Mouse (Mus musculus) megakaryocyte-erythroid progenitor cell, adult 5-6 weeks (primary cell): ENCODE measurements around the gene Dclre1a. TPM values are rescaled to one million over a fixed set of nuclear protein-coding genes. Genes with fewer than 3 reads are reported as not detected.
A peak's percentile ranks its signal among the peaks of the same experiment; 100 is the strongest.
"Not testable (repeated sequence)": the region's sequence is repeated elsewhere in the genome, so short reads cannot be mapped to it uniquely, and the experiment has no call there.

Experiments
- ATAC-seq: replicated peaks from 2 replicates; pipeline ENCODE4 v1.8.0; 2016; ENCODE audit warnings: mild to moderate bottlenecking, inconsistent platforms; ENCODE audit not compliant: severe bottlenecking, poor library complexity, low FRiP score, low TSS enrichment
- total RNA-seq, 2 experiments: library from RNA; stranded (forward) in 1 of 2; stranded (reverse) in 1 of 2; fragments of 200-1000, 215-1000 nt in 1 of 2; fragments of >200 nt in 1 of 2; fragmentation: Nextera tagmentation in 1 of 2; gene quantifications; 2 replicates each; pipeline ENCODE4 v1.2.3; 2014 to 2017

Dclre1a gene
- total RNA-seq, 2 experiments from 2014 or later = 19.5 to 27.8 TPM

DNA sequence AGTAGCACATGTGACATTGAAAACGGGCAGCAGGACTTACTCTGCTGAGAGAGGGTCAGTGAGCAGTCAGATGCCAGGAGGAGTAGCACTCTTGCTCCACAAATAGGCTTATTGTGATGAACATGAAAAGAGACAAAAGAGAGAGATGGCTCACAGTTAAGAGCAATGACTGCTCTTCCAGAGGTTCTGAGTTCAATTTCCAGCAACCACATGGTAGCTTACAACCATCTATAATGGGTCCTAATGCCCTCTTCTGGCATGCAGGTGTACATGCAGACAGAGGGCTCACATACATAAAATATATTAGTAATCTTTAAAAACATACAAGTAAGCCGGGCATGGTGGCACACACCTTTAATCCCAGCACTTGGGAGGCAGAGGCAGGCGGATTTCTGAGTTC lies 5.2 kb upstream of the Dclre1a start:
- no peak for ATAC-seq

- ATAC-seq = no peak
Measured at GRCm38 (mm10) chr19:56549033-56549680, 1.1 kb upstream of the Dclre1a start.

- ATAC-seq = peak; percentile 74
Measured at GRCm38 (mm10) chr19:56548230-56549032, 409 bp upstream of the Dclre1a start, which contains the start of gene Nhlrc2. Nhlrc2 (plus strand) TSS chr19:56548261.

GRCm38 (mm10) chr19:56546031-56546430 lies 2.0 kb downstream of the Dclre1a start:
- ATAC-seq = no peak

GRCm38 (mm10) chr19:56544681-56545388 lies 3.2 kb downstream of the Dclre1a start:
- no peak for ATAC-seq

GRCm38 (mm10) chr19:56543320-56543719 lies 4.7 kb downstream of the Dclre1a start:
- ATAC-seq = peak; percentile 49

DNA sequence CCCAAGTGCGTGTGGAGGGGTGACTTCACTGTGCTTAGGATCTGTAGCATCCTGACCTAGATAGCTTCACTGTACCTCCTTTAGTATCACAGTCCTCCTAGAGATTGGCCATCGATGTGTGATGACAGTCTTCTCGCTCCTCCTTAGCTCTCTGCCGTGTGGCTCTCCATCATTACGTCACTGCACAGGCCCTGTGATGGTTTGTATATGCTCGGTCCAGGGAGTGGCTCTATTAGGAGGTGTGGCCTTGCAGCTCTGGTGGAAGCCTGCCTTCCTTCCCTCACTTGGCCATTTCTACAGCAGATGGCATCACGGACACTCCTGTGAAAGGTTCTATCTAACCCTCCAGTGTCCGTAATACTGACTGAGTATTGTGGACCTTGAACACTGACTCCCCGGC lies 12.3 kb downstream of the Dclre1a start:
- no peak for ATAC-seq

DNA sequence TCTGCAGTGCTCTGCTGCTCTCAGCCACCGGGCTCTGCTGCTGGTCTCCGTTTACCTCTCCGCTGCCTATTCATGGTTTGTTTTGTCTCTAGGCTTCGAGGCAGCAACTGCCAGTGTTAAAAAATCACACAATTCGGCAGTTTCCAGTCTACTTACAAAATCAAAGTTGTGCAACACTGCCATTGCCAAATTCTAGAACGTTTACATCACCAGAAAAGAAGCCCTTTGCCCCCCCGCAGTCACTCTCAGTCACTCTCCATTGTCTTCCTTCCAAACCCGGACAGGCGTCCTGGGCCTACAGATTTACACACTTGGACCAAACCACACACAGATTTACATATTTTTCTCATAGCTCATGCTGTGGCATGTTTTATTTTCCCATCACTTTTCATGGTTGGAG lies 13.0 kb downstream of the Dclre1a start:
- no peak for ATAC-seq

GRCm38 (mm10) chr19:56534337-56534736 lies 13.7 kb downstream of the Dclre1a start:
- no peak for ATAC-seq

DNA sequence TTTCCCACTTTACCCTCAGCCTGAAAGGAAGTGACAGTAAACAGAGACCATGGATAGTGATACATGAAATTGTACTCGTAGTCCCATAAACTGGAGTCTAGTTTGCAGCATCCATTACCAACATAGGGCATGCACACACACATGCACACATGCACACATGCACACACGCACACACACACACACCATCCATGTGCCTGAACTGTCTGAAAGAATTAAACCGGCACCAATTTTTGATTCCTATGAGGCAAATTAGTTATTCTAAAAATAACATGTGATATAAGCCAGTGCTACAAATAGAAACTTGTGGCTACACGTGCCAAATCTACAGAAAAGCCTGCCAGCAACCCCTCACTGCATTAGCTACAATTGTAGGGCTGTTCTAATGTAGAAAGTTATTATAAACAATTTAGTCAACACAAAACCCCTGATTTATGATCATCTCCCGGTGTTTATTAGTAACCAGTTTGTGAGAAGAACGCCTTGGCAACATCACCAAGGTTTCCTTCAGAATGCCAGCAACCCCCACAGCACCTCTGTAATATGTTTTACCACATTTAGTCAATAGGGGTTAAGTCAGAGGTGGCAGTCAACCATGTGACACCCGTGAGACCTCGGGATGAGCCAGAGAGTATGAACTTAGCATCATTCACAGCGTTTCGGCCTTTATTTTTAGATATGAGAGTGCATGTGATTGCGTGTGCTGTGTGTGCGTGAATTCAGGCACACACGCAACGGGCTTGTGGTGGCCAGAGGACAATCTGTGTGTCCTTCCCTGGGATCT lies 14.5 kb downstream of the Dclre1a start:
- no peak for ATAC-seq

DNA sequence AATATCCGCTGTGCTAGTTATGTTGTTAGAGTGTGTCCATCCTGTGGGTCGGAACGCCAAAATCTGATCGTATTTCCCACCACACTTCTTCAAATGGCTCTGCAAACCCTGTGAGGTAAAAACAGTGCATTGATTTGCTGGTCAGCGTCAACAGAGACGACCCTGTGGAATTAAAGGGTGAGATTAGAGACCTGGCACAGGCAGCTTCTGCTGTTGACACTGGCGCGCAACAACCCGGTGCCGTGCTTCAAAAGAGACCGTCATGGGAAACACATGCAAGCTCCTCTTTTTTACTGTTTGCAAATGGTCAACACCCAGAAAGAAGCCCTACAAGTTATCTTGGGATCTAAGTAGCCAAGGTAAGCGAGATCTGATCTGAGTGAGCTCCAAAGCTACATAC lies 16.8 kb downstream of the Dclre1a start:
- ATAC-seq = no peak

DNA sequence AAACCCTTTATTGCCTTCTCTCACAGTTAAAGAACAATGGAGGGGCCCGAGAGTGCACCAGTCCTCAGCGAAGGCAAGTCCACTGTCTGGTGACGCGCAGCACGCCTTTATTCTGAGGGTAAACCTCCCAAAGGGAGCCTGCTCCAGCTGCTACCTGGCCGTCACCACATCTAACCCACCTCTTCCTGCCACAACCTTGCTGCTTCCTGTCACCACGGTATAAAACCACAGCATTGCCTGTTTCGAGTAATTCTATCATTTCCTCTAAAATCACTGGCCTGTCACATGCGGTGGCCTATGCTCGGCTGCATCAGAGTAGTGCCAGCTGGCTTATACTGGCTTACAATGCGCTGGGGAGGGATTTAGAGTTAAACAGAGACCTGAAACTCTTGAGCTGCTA lies 17.5 kb downstream of the Dclre1a start:
- not testable (repeated sequence) for ATAC-seq

- not testable (repeated sequence) for ATAC-seq
Measured at GRCm38 (mm10) chr19:56519408-56519807, 28.6 kb downstream of the Dclre1a start.

DNA sequence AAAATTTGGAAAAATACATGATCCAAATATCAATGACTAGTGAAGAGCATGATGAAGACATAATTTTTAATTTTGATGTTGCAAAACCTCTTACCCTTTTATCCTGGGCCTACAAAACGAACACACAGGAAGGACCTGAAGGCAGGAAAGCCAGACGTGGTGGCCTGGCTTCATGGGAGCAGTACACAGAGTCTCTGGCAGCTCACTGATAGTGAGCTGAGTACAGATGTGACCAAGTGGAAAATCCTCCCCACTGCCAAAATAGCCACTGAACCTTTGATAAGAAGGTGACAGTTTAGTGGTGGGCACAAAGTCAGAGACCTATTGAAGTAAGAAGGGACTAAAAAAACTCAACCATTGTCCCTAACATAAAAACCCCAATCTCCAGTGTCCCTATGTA lies 34.5 kb downstream of the Dclre1a start:
- peak; percentile 57 for ATAC-seq

DNA sequence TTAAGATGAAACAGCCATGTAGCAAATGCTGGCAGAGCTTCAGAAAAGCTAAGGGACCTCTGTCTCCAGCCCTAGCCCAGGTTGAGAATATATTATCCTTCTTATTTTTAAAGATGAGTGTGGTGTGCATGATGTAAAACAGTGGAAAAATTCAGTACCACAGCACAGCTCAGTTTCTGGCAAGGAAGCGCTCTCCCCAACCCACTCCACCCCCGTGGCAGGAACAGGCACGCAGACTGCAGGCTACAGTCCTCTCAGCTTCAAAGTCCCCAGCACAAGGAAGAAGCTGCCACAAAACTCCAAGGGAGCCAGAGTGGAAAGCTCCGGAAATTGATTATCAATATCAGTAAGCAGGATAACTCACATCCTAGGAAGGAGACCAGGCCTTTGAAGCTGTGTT lies 36.8 kb downstream of the Dclre1a start:
- not testable (repeated sequence) for ATAC-seq

DNA sequence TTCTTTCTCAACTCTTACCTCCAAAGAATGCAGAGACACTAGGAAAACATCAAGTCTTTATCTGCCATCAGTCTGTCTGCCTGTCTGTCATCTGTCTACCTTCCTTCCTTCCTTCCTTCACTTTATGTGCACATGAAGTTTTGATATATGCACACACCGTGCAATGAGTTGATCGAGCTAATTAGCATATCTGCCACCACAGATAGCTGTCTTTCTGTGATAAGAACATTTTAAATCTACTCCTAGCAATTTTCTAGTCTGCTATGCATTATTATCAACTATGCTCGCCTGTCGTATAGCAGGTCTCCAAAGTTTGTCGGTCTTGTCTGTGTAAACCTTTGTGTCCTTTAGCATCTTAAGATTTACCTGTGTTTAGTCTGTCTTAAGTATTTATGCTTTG lies 44.5 kb downstream of the Dclre1a start:
- peak; percentile 57 for ATAC-seq

DNA sequence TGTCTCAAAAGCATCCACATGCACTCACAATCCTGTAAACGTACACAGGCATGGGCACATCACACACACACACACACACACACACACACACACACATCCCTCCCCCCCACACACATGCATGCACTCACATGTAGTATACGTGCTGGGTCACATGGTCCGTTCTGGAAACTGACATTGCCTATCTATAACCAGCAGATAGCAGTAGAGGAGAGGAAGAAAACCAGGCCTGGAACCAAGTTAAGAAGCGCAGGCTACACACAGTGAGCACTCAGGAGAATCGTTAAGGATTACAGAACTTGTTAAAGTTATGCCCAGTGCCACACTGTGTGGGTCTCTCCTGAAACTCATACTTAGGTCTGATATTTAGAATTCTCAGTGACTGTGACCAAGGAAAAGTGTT lies 45.0 kb downstream of the Dclre1a start:
- peak; percentile 87 for ATAC-seq

- ATAC-seq = not testable (repeated sequence)
Measured at GRCm38 (mm10) chr19:56494157-56494556, 53.9 kb downstream of the Dclre1a start.

- ATAC-seq = no peak
Measured at GRCm38 (mm10) chr19:56489601-56490000, 58.4 kb downstream of the Dclre1a start.

DNA sequence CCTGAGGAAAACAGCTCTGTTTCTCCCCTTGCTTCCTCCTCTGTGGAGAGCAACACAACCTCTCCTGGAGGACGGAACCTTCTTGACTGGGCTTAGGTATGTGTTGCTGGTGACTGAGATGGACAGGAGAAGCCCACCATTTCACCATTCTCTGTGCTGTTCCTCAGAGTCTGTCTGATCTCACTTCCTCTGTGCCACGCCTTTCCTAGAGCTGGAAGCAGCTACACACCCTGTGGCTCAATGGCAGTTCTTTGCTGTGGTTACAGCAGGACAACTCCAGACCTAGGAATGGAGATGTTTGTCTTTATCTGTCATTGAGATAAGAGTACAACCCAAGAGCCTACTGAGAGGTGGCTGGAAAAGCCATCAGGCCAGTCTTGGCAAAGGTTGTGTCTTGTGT lies 60.7 kb downstream of the Dclre1a start:
- ATAC-seq = no peak
